Mouse (Mus musculus) heart, embryonic 13.5 days (tissue): Measurements from ENCODE around the gene Mvb12b. TPM values are rescaled to one million over a fixed set of nuclear protein-coding genes. Genes with fewer than 3 reads are reported as not detected.

Experiments used
- ATAC-seq: fragments of 200-750 bp; cut with Nextera tagmentation; 2 replicates; pipeline ENCODE4 v1.8.0; 2017; ENCODE audit warnings: moderate TSS enrichment; ENCODE audit not compliant: insufficient number of reproducible peaks, low FRiP score, low TSS enrichment; ENCODE audit errors: extremely low read depth
- H3K27ac ChIP-seq: fragments of 300-500 bp; sonication (generic); replicated peaks from 2 replicates; pipeline ENCODE4 v1.5.1; 2015; ENCODE audit warnings: moderate library complexity, mild to moderate bottlenecking, inconsistent platforms
- H3K27me3 ChIP-seq: fragments of 300-500 bp; sonication (generic); replicated peaks from 2 replicates; pipeline ENCODE4 v1.6.1; 2015; ENCODE audit warnings: mild to moderate bottlenecking, inconsistent platforms
- H3K36me3 ChIP-seq: fragments of 300-500 bp; sonication (generic); 2 replicates; pipeline ENCODE4 v1.6.1; 2015; ENCODE audit warnings: mild to moderate bottlenecking, inconsistent platforms
- H3K4me1 ChIP-seq: fragments of 300-500 bp; sonication (generic); 2 replicates; pipeline ENCODE4 v1.6.1; 2015; ENCODE audit warnings: inconsistent platforms
- H3K4me2 ChIP-seq: fragments of 300-500 bp; sonication (generic); 2 replicates; pipeline ENCODE4 v1.6.1; 2015; ENCODE audit warnings: inconsistent platforms, mild to moderate bottlenecking, moderate library complexity
- H3K4me3 ChIP-seq: fragments of 300-500 bp; sonication (generic); 2 replicates; pipeline ENCODE4 v1.5.1; 2015; ENCODE audit warnings: moderate library complexity, mild to moderate bottlenecking, inconsistent platforms
- H3K9ac ChIP-seq: fragments of 300-500 bp; sonication (generic); 2 replicates; pipeline ENCODE4 v1.6.1; 2015; ENCODE audit warnings: inconsistent platforms, mild to moderate bottlenecking, moderate library complexity
- H3K9me3 ChIP-seq: fragments of 300-500 bp; sonication (generic); 2 replicates; pipeline ENCODE4 v1.6.1; 2016; ENCODE audit warnings: inconsistent platforms
- WGBS: fragments of 180-500 bp; shearing (Covaris S2); methylation state at CpG from one replicate; pipeline ENCODE4 v1.1.7; 2015; ENCODE audit warnings: mixed read lengths; 5-methylcytosine and 5-hydroxymethylcytosine counted together
- polyA plus RNA-seq: library from polyadenylated mRNA; unstranded; fragments of >200 nt; fragmentation: Nextera tagmentation; extraction: Ambion mirVana; gene quantifications from 2 replicates; pipeline ENCODE4 v1.2.1, GENCODE M21; 2015

The Mvb12b gene
- polyA plus RNA-seq, 1 experiment from 2014 or later = 10.9 TPM

DNA sequence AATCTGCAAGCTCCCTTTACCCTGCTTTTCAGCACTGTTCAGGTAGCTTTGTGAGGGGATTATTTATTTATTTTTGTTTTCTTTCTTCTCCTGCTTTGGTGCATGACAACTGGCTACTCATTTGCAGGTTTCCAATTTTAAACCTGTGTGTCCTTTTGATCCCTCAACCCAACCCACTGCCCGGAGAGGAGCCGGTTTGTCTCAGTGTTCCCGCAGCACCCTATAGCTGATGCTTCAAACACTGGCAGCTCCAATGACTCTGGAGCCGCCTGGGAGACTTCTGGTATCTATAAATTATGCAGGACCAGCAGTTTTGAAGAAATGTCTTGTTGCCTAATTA is 16.6 kb downstream of the Mvb12b start:
- Histone ChIP-seq H3K27ac (peak overlapping the region; percentile 79), H3K36me3 (peaks cover 33% of the 10 kb centered on the region), H3K4me3 (no peak overlapping the region), H3K27me3 (no peaks in the 10 kb centered on the region), H3K9me3 (peaks cover 6% of the 10 kb centered on the region), H3K9ac (no peak overlapping the region), H3K4me2 (no peak overlapping the region), H3K4me1 (peaks cover 53% of the 10 kb centered on the region)
- no peak for ATAC-seq
- WGBS = 79% methylated on average over 4 of the region's 4 CpGs

DNA sequence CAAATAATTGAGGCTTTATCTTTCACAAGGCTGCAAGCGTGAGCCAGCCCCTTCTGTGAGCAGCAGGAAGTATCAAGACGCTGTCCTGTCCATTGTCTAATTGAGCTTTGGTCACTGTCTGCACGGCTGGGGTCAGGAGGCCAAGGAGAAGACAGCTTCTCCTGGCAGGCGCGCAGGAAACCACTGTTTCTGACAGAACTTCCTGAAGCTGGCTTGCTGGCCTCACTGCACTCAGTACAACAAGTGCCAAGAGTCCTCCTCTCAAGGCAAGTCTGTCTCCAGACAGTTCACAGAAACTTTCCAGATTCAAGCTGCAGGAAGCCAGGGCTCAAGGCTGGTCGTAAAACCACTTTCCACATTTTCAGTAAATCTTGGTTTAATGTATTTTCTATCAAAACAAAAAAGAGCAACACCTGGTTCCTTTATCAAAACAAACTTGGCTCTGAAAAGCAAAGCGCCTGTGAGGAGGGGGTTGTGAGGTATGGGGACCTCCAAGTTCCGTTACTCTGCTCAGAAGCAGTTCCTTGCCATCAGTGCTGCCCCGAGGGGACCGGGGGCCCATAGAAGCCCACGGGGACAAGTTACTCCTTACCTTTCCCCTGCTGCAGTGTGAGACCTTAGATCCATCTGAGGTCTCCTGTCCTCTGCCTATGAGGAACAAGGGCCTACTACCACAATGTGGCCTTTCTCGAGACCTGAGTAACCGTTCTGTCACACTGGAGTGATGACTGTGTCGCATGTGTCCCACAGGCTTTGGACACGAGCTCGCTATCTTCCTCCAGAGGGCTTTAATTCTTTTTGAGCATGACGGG is 17.2 kb downstream of the Mvb12b start:
- Histone ChIP-seq H3K4me3 (no peak overlapping the region), H3K9ac (0 out of 2 replicates have a peak overlapping the region, but pooled peaks have one; percentile 58), H3K9me3 (peaks cover 6% of the 10 kb centered on the region), H3K27me3 (no peaks in the 10 kb centered on the region), H3K4me1 (peaks cover 49% of the 10 kb centered on the region), H3K4me2 (0 out of 2 replicates have a peak overlapping the region, but pooled peaks have one; percentile 4), H3K27ac (peak overlapping the region; percentile 79), H3K36me3 (peaks cover 33% of the 10 kb centered on the region)
- WGBS = 53% methylated on average over 17 of the region's 17 CpGs
- ATAC-seq = no peak; the same call in 1 of the 2 replicates

DNA sequence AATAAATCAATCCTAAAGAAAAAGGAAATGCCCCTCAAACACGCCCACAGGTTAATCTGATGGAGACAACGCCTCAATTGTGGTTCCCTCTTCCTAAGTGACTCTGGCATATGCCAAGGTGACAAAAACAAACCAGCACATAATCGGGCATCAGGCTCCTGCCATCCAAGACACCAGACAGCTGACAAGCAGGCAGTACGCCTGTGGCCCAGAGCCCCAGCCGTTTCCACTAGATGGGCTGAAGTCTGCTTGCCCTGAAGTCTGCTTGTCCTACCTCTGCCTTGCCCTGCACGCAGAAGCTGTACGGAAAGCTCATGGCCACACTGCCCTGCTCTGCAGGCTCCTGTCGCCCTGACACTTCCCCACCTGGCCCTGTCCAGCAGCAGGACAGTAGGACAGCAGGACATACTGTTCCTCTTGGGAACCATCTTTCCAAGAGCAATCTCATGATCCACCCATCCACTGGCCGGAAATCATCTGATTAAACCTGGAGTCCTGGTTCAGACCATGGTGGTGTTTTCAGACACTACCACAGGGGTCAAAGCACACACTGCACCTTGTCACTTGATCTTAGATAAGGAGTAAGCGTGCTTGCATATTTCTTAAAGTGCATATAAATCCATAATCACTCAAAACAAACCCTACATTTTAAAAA is 17.9 kb downstream of the Mvb12b start:
- Histone ChIP-seq H3K27me3 (no peaks in the 10 kb centered on the region), H3K4me2 (no peak overlapping the region), H3K4me1 (peaks cover 41% of the 10 kb centered on the region), H3K27ac (peak overlapping the region; percentile 79), H3K9ac (no peak overlapping the region), H3K4me3 (no peak overlapping the region), H3K9me3 (peaks cover 6% of the 10 kb centered on the region), H3K36me3 (peaks cover 33% of the 10 kb centered on the region)
- ATAC-seq = no peak
- 57% methylated on average over 10 of the region's 10 CpGs for WGBS

DNA sequence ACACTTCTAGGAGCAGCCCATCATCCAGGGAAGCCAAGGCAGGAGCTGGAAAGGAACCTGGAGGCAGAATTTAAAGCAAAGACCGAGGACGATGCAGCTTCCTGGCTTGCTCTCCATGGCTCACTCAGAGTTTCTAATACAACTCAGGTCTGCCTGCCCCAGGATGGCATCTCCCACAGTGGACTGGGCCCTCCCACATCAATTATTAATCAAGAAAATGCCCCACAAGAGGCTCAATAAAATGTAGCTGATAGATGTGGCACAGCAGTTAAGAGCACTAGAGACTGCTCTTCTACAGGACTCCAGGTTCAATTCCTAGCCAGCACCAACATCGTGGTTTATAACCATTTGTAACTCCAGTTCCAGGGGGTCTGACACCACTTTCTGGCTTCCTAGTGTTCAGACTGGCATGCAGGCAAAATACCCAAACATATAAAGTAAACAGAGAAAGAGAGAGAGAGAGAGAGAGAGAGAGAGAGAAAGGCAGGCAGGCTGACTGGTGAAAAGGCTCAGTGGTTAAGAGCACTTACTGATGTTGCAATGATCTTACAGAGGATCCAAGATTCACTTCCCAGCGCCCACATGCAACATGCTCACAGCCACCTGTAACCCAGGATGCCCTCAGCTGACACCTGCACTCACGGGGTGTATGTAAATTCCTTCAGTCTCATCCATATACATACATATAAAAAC is 18.6 kb downstream of the Mvb12b start:
- H3K4me3 ChIP-seq = no peak overlapping the region
- peak overlapping the region; percentile 79 for H3K27ac ChIP-seq
- no peak overlapping the region for H3K4me2 ChIP-seq
- H3K9ac ChIP-seq = no peak overlapping the region
- peaks cover 31% of the 10 kb centered on the region for H3K36me3 ChIP-seq
- 73% methylated on average over 5 of the region's 5 CpGs for WGBS
- H3K9me3 ChIP-seq = peaks cover 6% of the 10 kb centered on the region
- peaks cover 35% of the 10 kb centered on the region for H3K4me1 ChIP-seq
- no peak for ATAC-seq
- no peaks in the 10 kb centered on the region for H3K27me3 ChIP-seq

GRCm38 (mm10) chr2:33868322-33868721 is 19.4 kb downstream of the Mvb12b start:
- H3K4me1 ChIP-seq = peaks cover 29% of the 10 kb centered on the region
- 80% methylated on average over 4 of the region's 4 CpGs for WGBS
- ATAC-seq = no peak
- H3K27me3 ChIP-seq = no peaks in the 10 kb centered on the region
- no peak overlapping the region for H3K9ac ChIP-seq
- peaks cover 22% of the 10 kb centered on the region for H3K36me3 ChIP-seq
- no peak overlapping the region for H3K4me2 ChIP-seq
- peaks cover 6% of the 10 kb centered on the region for H3K9me3 ChIP-seq
- no peak overlapping the region for H3K27ac ChIP-seq
- no peak overlapping the region for H3K4me3 ChIP-seq

GRCm38 (mm10) chr2:33856746-33857145 is 31.0 kb downstream of the Mvb12b start:
- Histone ChIP-seq H3K27me3 (no peaks in the 10 kb centered on the region), H3K4me1 (peaks cover 36% of the 10 kb centered on the region), H3K4me2 (no peak overlapping the region), H3K9me3 (no peaks in the 10 kb centered on the region), H3K4me3 (no peak overlapping the region), H3K27ac (no peak overlapping the region), H3K36me3 (no peaks in the 10 kb centered on the region), H3K9ac (no peak overlapping the region)
- ATAC-seq = no peak
- WGBS = 54% methylated on average over 2 of the region's 2 CpGs

- 0 out of 2 replicates have a peak overlapping the region, but pooled peaks have one; percentile 37 for H3K9ac ChIP-seq
- peaks cover 9% of the 10 kb centered on the region; the same call in 1 of the 2 replicates for H3K36me3 ChIP-seq
- WGBS = 53% methylated on average over 11 of the region's 11 CpGs
- H3K27me3 ChIP-seq = peaks cover 2% of the 10 kb centered on the region; the same call in 1 of the 2 replicates
- no peak overlapping the region for H3K27ac ChIP-seq
- peaks cover 29% of the 10 kb centered on the region for H3K4me1 ChIP-seq
- H3K9me3 ChIP-seq = no peaks in the 10 kb centered on the region
- no peak overlapping the region for H3K4me2 ChIP-seq
- no peak overlapping the region for H3K4me3 ChIP-seq
- no peak for ATAC-seq
These were observed 34.5 kb downstream of the Mvb12b start for GRCm38 (mm10) chr2:33853011-33853976.

DNA sequence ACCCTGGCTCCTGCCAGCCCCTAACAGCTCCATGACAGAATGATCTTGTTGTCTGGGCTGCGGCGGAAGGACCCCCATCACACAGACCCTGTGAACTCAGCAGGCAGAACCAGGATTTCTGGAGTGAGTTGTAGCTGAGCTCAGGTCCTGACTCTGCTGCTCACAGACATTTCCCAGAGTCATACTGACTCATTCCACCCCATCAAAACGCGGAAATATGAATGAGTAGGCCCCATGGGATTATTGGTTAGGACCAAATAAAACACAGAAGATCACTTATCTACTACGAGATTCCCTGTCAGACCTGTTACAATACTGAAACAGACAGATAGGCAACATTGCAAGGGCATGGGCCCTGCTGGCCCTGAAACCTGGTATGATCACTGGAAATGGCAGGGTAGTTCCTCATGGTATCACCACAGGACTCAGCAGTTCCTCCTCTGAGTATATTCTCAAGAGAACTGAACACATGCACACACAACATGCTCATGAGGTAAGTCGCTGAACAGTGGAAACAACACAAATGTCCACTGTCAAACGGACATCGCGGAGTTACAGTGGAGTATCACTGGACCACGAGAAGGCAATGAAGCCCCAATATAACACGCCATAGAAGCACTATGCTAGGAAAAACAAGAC is 40.4 kb downstream of the Mvb12b start:
- Histone ChIP-seq H3K4me3 (no peak overlapping the region), H3K4me1 (peaks cover 58% of the 10 kb centered on the region), H3K9ac (0 out of 2 replicates have a peak overlapping the region, but pooled peaks have one; percentile 30), H3K27me3 (peaks cover 27% of the 10 kb centered on the region), H3K4me2 (no peak overlapping the region), H3K9me3 (no peaks in the 10 kb centered on the region), H3K27ac (no peak overlapping the region), H3K36me3 (peaks cover 9% of the 10 kb centered on the region; the same call in 1 of the 2 replicates)
- no peak for ATAC-seq
- 81% methylated on average over 11 of the region's 11 CpGs for WGBS

DNA sequence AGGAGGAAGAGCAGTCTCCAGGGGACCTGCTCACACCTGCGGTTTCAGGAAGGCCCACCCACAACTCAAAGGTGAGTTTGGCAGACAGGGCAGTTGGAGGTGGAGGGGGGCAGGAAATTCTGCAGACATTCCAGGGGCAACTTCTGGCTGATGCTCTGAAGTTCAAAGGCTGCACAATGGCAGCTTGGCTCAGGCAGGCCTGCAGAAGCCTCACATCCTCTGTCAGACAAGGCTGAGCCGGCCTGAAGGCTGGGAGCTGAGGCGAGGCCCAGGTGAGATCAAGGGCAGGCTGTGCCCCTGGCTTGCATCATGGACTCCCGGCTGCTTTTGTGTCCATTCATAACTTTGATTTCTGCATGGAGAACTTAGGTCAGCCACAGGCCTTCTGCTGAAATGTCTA is 41.1 kb downstream of the Mvb12b start:
- H3K27me3 ChIP-seq = peaks cover 34% of the 10 kb centered on the region
- H3K4me2 ChIP-seq = no peak overlapping the region
- H3K9ac ChIP-seq = 0 out of 2 replicates have a peak overlapping the region, but pooled peaks have one; percentile 30
- no peaks in the 10 kb centered on the region for H3K9me3 ChIP-seq
- no peak overlapping the region for H3K4me3 ChIP-seq
- WGBS = 64% methylated on average over 4 of the region's 4 CpGs
- peaks cover 9% of the 10 kb centered on the region; the same call in 1 of the 2 replicates for H3K36me3 ChIP-seq
- H3K27ac ChIP-seq = no peak overlapping the region
- peaks cover 62% of the 10 kb centered on the region for H3K4me1 ChIP-seq
- ATAC-seq = no peak

GRCm38 (mm10) chr2:33843642-33844041 is 44.1 kb downstream of the Mvb12b start:
- 13% methylated on average over 2 of the region's 2 CpGs for WGBS
- Histone ChIP-seq H3K4me1 (peaks cover 80% of the 10 kb centered on the region), H3K9me3 (no peaks in the 10 kb centered on the region), H3K9ac (no peak overlapping the region), H3K4me3 (no peak overlapping the region), H3K27me3 (peaks cover 63% of the 10 kb centered on the region), H3K36me3 (no peaks in the 10 kb centered on the region), H3K27ac (peak overlapping the region; percentile 68), H3K4me2 (no peak overlapping the region)
- peak; percentile 56 for ATAC-seq
